Mouse (Mus musculus): ENCODE measurements around the gene Vmn1r131.
"Not testable (repeated sequence)": the region's sequence is repeated elsewhere in the genome, so short reads cannot be mapped to it uniquely, and the experiment has no call there.

Gene Vmn1r131

DNA sequence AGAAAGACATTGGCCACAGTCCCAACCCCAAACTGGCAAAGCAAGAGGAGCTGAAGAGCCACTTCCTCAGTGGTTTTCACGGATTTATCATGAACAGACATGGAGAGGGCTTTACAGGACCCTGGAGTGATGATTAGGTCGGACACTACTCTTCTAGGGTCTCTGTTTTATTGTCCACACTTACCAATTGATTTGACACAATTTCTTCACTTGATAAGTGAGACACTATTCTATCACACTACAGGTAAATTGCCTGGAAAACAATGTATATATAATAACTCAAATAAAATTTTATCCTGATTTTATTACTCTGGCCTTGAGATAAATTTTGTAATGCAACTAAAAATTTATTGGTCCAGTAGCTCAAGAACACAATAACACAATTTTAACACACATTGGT is at the start of gene Vmn1r131:
Gene Vmn1r131, minus strand, starts transcription at position 101 of the 400 bp plus-strand sequence.
- DNase-seq (ENCODE audit: low read depth in 2 of 2, low spot score in 2 of 2), result not testable (repeated sequence)

DNA sequence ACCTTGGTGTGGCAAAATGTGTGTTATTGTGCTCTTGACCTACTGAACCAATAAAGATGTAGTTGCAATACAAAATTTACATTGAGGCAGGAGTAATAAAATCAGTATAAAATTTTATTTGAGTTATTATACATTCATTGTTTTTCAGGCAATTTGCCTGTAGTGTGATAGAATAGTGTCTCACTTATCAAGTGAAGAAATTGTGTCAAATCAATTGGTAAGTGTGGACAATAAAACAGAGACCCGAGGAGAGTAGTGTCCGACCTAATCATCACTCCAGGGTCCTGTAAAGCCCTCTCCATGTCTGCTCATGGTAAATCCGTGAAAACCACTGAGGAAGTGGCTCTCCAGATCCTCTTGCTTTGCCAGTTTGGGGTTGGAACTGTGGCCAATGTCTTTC is 34.4 kb downstream of the Vmn1r131 start, which contains the start of gene Vmn1r130:
Gene Vmn1r130, plus strand, starts transcription at position 301 of the 400 bp plus-strand sequence.
- not testable (repeated sequence) for DNase-seq (ENCODE audit: low read depth in 2 of 2, low spot score in 2 of 2)
